Mouse (Mus musculus) heart, embryonic 14.5 days (tissue): Measurements from ENCODE around the gene Hist1h2br. TPM values are rescaled to one million over a fixed set of nuclear protein-coding genes. Genes with fewer than 3 reads are reported as not detected.
"Not testable (repeated sequence)": the region's sequence is repeated elsewhere in the genome, so short reads cannot be mapped to it uniquely, and the experiment has no call there.

Source experiments
- ATAC-seq: fragments of 200-750 bp; cut with Nextera tagmentation; 2 replicates; pipeline ENCODE4 v1.8.0; 2017; ENCODE audit warnings: low read depth, moderate TSS enrichment; ENCODE audit not compliant: insufficient number of reproducible peaks, insufficient read depth, low FRiP score
- H3K27ac ChIP-seq, 2 experiments: fragments of 200-500 bp in 1 of 2; fragments of 300-500 bp in 1 of 2; sonication (generic) in 1 of 2; replicated peaks in 1 of 2; 2 replicates each; pipeline ENCODE4 v1.5.1; 2012 to 2014; ENCODE audit warnings: low read depth in 2 of 2, low read length in 2 of 2, control low read depth in 1 of 2, mild to moderate bottlenecking in 1 of 2, mixed read lengths in 1 of 2; ENCODE audit not compliant: control insufficient read depth in 1 of 2, insufficient read depth in 1 of 2
- H3K27me3 ChIP-seq: fragments of 300-500 bp; sonication (generic); 2 replicates; pipeline ENCODE4 v1.6.1; 2014; ENCODE audit warnings: mild to moderate bottlenecking, low read length, control low read depth; ENCODE audit not compliant: control insufficient read depth, insufficient read depth
- H3K36me3 ChIP-seq: fragments of 300-500 bp; sonication (generic); 2 replicates; pipeline ENCODE4 v1.6.1; 2014; ENCODE audit warnings: mild to moderate bottlenecking, control low read depth, low read length, mixed read lengths; ENCODE audit not compliant: control insufficient read depth, insufficient read depth
- H3K4me1 ChIP-seq, 2 experiments: fragments of 200-500 bp in 1 of 2; fragments of 300-500 bp in 1 of 2; sonication (generic) in 1 of 2; 2 replicates each; pipeline ENCODE4 v1.6.1; 2012 to 2014; ENCODE audit warnings: low read length in 2 of 2, control low read depth in 1 of 2, mixed read lengths in 1 of 2; ENCODE audit not compliant: control insufficient read depth in 2 of 2, insufficient read depth in 2 of 2
- H3K4me2 ChIP-seq: fragments of 300-500 bp; sonication (generic); 2 replicates; pipeline ENCODE4 v1.6.1; 2014; ENCODE audit warnings: mild to moderate bottlenecking, low read length
- H3K4me3 ChIP-seq, 2 experiments: fragments of 200-500 bp in 1 of 2; fragments of 300-500 bp in 1 of 2; sonication (generic) in 1 of 2; 2 replicates each; pipeline ENCODE4 v1.5.1; 2012 to 2014; ENCODE audit warnings: low read length in 2 of 2, mild to moderate bottlenecking in 2 of 2, control low read depth in 1 of 2, low read depth in 1 of 2, moderate library complexity in 1 of 2; ENCODE audit not compliant: control insufficient read depth in 1 of 2, insufficient read depth in 1 of 2
- H3K9ac ChIP-seq: fragments of 300-500 bp; sonication (generic); 2 replicates; pipeline ENCODE4 v1.6.1; 2014; ENCODE audit warnings: mild to moderate bottlenecking, low read length
- H3K9me3 ChIP-seq: fragments of 300-500 bp; sonication (generic); 2 replicates; pipeline ENCODE4 v1.6.1; 2016; ENCODE audit warnings: low read length, control low read depth; ENCODE audit not compliant: control insufficient read depth
- WGBS: fragments of 180-500 bp; shearing (Covaris S2); extraction: QIAGEN DNeasy Blood & Tissue Kit; methylation state at CpG from one replicate; pipeline ENCODE4 v1.1.7; 2014; 5-methylcytosine and 5-hydroxymethylcytosine counted together
- polyA plus RNA-seq: library from polyadenylated mRNA; unstranded; fragments of >200 nt; fragmentation: Nextera tagmentation; extraction: Ambion mirVana; gene quantifications from 2 replicates; pipeline ENCODE4 v1.2.1, GENCODE M21; 2014

Hist1h2br gene
- polyA plus RNA-seq, 1 experiment from 2014 or later = 10.6 TPM

DNA sequence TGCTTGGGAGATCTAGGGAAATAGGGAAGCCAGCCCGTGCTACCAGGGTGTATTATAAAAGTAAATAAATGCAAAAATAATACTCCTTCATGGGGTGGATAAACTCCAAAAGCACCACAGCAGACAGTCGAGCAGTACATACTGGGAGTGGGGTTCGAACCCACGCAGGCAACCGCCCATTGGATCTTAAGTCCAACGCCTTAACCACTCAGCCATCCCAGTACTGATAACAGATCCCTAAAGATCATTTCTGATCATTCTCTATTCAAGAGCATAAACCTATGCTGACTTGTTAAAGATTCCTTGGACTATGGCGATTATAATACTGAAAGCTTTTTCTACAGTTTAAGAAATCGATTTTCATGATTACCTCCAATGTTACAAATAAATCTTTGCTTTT, 14.3 kb downstream of the Hist1h2br start:
- no peak for ATAC-seq
- Histone ChIP-seq H3K27ac (no peak overlapping the region), H3K36me3 (no peaks in the 10 kb centered on the region), H3K4me1 (peaks cover 9 to 16% of the 10 kb centered on the region in 2 experiments), H3K4me3 (no peak overlapping the region), H3K9me3 (no peaks in the 10 kb centered on the region), H3K4me2 (no peak overlapping the region), H3K9ac (no peak overlapping the region), H3K27me3 (no peaks in the 10 kb centered on the region)
- 29% methylated on average over 8 of the region's 8 CpGs for WGBS

DNA sequence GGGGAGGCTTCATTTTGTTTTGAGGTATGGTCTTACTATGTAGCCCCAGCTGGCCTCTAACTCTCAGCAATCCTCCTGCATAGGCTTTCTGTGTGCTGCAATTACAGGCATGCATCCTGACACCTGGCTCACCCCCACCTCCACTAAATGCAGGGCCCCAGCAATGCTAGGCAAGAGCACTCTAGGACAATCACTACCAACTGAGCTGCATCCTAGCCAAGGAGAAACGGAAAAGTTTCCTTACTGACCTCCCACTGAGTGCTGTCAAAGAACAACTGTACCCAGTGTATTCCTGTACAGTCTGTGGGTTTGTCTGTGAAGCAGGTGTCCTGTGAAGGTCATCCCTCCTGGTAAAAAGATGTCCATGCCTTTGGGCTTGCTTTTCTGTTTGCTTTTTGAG, 17.2 kb downstream of the Hist1h2br start:
- not testable (repeated sequence) for H3K4me3 ChIP-seq, H3K4me2 ChIP-seq, H3K27me3 ChIP-seq, H3K27ac ChIP-seq, ATAC-seq, H3K36me3 ChIP-seq, H3K9ac ChIP-seq, H3K9me3 ChIP-seq
- 35% methylated on average over 1 of the region's 1 CpGs for WGBS
- H3K4me1 ChIP-seq = peaks cover 9 to 18% of the 10 kb centered on the region in 2 experiments

DNA sequence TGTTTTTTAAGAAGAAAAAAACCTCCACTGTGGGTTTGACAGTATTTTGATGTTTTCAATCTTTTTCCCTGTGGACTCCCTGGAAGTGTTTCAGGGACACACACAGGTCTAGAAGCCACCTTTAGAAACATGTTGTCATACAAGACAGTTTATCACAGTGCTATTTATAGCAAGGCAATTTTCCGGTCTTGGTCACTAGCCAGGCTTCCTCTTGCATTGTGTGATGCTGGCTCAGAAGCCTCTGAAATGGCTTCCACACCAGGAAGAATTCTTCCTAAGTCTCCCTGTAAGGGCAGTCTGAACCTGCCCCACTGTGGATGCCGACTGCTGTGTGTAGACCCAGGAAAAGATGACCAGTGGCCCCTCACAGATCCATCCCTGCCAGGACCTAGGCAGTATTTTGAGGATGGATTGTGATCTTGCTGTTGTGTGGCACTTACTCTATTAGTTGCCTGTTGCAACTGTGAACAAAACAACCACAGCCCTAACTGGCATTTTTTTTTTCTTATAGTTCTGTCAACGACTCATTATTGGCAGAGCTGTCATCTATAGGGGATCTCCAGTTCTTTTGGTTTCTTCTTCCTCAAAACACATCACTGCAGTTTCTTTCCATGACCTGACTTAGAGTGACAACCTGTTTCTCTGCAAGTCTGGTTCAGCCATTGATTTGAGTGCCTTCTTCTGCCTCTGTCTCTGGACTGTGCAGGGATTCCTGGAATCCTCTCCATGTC, 18.8 kb downstream of the Hist1h2br start:
- Histone ChIP-seq H3K4me3 (no peak overlapping the region), H3K9ac (no peak overlapping the region), H3K36me3 (no peaks in the 10 kb centered on the region), H3K9me3 (no peaks in the 10 kb centered on the region), H3K4me1 (peaks cover 9 to 18% of the 10 kb centered on the region in 2 experiments), H3K27ac (peak overlapping the region; percentile 88 to 91), H3K27me3 (no peaks in the 10 kb centered on the region), H3K4me2 (peak overlapping the region; percentile 35; the same call in 1 of the 2 replicates)
- peak; percentile 47; the same call in 1 of the 2 replicates for ATAC-seq
- 35% methylated on average over 3 of the region's 3 CpGs for WGBS

DNA sequence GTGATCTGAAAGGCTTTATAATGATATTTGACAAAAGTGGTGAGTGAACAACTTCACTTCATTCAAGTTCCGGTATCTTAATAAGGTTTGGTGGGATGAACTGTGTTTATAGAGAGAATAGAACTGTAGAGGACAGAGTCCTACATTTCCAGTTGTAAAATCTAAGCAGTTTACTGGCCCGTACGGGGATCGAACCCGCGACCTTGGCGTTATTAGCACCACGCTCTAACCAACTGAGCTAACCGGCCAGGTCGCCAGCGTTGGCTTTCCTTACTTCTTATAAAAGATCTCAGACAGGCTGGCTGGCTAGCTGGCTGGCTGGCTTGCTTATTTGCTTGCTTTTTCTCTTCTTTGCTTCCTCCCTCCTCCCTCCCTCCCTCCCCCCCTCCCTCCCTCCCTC, 21.6 kb downstream of the Hist1h2br start:
- Histone ChIP-seq H3K4me2 (peak overlapping the region; percentile 62), H3K27ac (no peak overlapping the region), H3K4me1 (peaks cover 9 to 18% of the 10 kb centered on the region in 2 experiments), H3K9ac (no peak overlapping the region), H3K9me3 (no peaks in the 10 kb centered on the region), H3K27me3 (no peaks in the 10 kb centered on the region), H3K36me3 (no peaks in the 10 kb centered on the region), H3K4me3 (peak overlapping the region in 1 of 2 experiments; percentile 36; a peak in 2 of 4 replicates)
- no peak for ATAC-seq
- 5% methylated on average over 11 of the region's 11 CpGs for WGBS

DNA sequence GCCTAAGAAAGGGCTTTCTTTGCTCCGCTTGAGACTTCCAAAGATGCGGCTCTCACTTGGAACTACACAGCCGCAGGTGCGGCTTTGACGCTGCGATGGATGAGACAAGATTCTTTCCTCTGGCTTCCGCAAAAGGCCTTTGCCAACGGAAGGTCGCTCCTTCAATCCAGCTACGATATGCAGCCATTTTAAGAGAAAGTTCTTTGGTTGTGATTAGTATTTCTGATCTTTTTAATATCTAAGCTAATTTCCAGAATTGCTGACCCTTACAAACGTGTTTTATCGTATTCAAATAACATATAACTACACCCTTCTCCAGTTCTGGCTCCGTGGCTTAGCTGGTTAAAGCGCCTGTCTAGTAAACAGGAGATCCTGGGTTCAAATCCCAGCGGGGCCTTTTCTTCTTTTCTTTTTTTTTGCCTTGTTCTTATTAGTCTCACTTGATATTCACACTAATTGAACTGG, 22.2 kb downstream of the Hist1h2br start:
- H3K4me1 ChIP-seq = peaks cover 7 to 16% of the 10 kb centered on the region in 2 experiments
- WGBS = 2% methylated on average over 15 of the region's 15 CpGs

DNA sequence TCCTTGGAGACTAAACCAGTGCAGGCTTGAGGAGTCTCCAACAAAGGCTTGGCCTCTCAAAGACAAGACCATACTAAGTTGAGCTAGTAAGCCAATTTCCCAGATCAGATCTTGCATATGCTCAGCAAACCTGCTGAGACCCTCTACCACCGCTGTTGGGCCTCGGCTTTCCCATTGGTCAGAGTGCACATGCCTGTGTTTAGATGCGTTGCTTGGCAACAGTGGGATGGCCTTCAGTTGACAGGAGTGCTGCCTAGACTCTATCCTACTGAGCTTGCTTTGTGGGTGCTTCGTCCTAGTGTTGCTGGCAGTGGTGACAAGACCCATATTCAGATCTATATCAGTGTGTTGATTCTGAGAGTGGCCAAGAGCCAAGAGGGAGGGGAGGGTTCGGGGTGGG, 28.1 kb downstream of the Hist1h2br start:
- Histone ChIP-seq H3K27me3 (no peaks in the 10 kb centered on the region), H3K36me3 (no peaks in the 10 kb centered on the region), H3K4me2 (no peak overlapping the region), H3K9me3 (no peaks in the 10 kb centered on the region), H3K4me1 (no peaks in the 10 kb centered on the region), H3K4me3 (no peak overlapping the region), H3K27ac (no peak overlapping the region), H3K9ac (no peak overlapping the region)
- 21% methylated on average over 5 of the region's 5 CpGs for WGBS
- no peak for ATAC-seq

More for the DNA sequence above, 22.2 kb downstream of the Hist1h2br start:
- H3K4me2 ChIP-seq = peak overlapping the region; percentile 62
- H3K4me3 ChIP-seq = peak overlapping the region; percentile 36 to 65
- no peaks in the 10 kb centered on the region for H3K36me3 ChIP-seq
- no peak overlapping the region for H3K27ac ChIP-seq
- peak overlapping the region; percentile 58 for H3K9ac ChIP-seq
- no peak for ATAC-seq
- no peaks in the 10 kb centered on the region for H3K27me3 ChIP-seq
- no peaks in the 10 kb centered on the region for H3K9me3 ChIP-seq

DNA sequence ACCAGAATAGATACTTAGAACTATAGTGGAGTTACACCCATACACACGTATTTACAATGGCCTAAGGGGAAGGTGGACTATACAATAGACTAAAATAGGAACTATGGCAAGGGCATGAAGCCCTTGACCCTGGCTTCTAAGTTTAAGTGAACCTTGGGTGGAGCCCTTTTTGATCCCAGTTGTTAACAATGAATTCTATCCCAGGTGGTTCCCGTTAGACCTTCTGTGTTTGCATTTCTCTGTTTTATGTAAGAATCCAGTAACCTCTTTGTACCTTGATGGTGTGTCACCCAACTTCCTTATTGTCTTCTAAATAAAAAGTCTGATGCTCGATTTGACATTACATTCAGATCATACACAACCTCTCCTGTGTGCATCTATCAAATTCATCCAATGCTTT, 32.0 kb downstream of the Hist1h2br start:
- WGBS = 72% methylated on average over 3 of the region's 3 CpGs
- H3K4me2 ChIP-seq, H3K27ac ChIP-seq, H3K9ac ChIP-seq, H3K9me3 ChIP-seq, ATAC-seq, H3K4me3 ChIP-seq, H3K27me3 ChIP-seq, H3K36me3 ChIP-seq, H3K4me1 ChIP-seq: not testable (repeated sequence)
